In genomic region chr2:153609548-153609947, GRCm38 (mm10) we compare ENCODE assay signal across 8 mouse cellular contexts. TPM values are rescaled to one million over a fixed set of nuclear protein-coding genes. Genes with fewer than 3 reads are reported as not detected.
DNase-seq lines count a peak whose midpoint lies in the region; ATAC-seq and TF ChIP-seq lines count a peak whose summit lies in the region.

No protein-coding gene starts in this region.

- ATAC-seq in limb, embryonic 14.5 days (ENCODE audit: low FRiP score, low read depth): peak; percentile 72
- ATAC-seq in midbrain, postnatal 0 days (ENCODE audit: low FRiP score): peak; percentile 42; the same call in 1 of the 2 replicates

- H3K4me1 ChIP-seq in bone marrow, adult 2 months (ENCODE audit: control insufficient read depth, insufficient read depth, low read length): peaks cover 4% of the 10 kb centered on the region; the same call in 1 of the 2 replicates
- peaks cover 3% of the 10 kb centered on the region; the same call in 1 of the 2 replicates for H3K4me1 ChIP-seq in embryonic fibroblast, embryonic 13.5 days (ENCODE audit: control insufficient read depth, insufficient read depth, low read length)
- peaks cover 17% of the 10 kb centered on the region for H3K4me1 ChIP-seq in limb, embryonic 14.5 days (ENCODE audit: control insufficient read depth, insufficient read depth, low read length)
- H3K4me1 ChIP-seq in midbrain, postnatal 0 days (ENCODE audit: insufficient read depth, low read length): 0 out of 2 replicates have a peak, but pooled peaks cover 7% of the 10 kb centered on the region

- no peaks in the 10 kb centered on the region for H3K9me3 ChIP-seq in limb, embryonic 14.5 days (ENCODE audit: control insufficient read depth, low read length)
- H3K9me3 ChIP-seq in midbrain, postnatal 0 days (ENCODE audit: low read length): no peaks in the 10 kb centered on the region

- peak overlapping the region; percentile 44; the same call in 1 of the 2 replicates for H3K27ac ChIP-seq in bone marrow, adult 2 months (ENCODE audit: control insufficient read depth, insufficient read depth, low read depth, low read length, poor library complexity)
- H3K27ac ChIP-seq in embryonic fibroblast, embryonic 13.5 days (ENCODE audit: insufficient read depth, low read length): no peak overlapping the region
- no peak overlapping the region for H3K27ac ChIP-seq in limb, embryonic 14.5 days (replicated peaks; ENCODE audit: low read depth, low read length)
- H3K27ac ChIP-seq in midbrain, postnatal 0 days (ENCODE audit: low read depth, low read length): no peak overlapping the region

- H3K36me3 ChIP-seq in limb, embryonic 14.5 days (ENCODE audit: control insufficient read depth, insufficient read depth, low read length): no peaks in the 10 kb centered on the region
- no peaks in the 10 kb centered on the region for H3K36me3 ChIP-seq in midbrain, postnatal 0 days (ENCODE audit: insufficient read depth, low read length)

- WGBS in bone marrow, adult 2 months: 10% methylated on average over 9 of the region's 9 CpGs
- 12% methylated on average over 9 of the region's 9 CpGs for WGBS in limb, embryonic 14.5 days
- WGBS in midbrain, postnatal 0 days: 14% methylated on average over 9 of the region's 9 CpGs

- peak; percentile 32; the same call in 1 of the 2 replicates for TF ChIP-seq POLR2A in bone marrow, adult 2 months (IDR thresholded peaks at IDR 0.05; ENCODE audit: borderline replicate concordance, control insufficient read depth, low read depth, low read length)
- no peak for TF ChIP-seq POLR2A in embryonic fibroblast, embryonic 13.5 days (IDR thresholded peaks at IDR 0.05; ENCODE audit: low read depth, low read length)
- no peak for TF ChIP-seq POLR2A in limb, embryonic 14.5 days (IDR thresholded peaks at IDR 0.05; ENCODE audit: borderline replicate concordance, extremely low read depth, insufficient read depth, insufficient read length)

- no peaks in the 10 kb centered on the region for H3K27me3 ChIP-seq in limb, embryonic 14.5 days (ENCODE audit: control insufficient read depth, insufficient read depth, low read length)
- H3K27me3 ChIP-seq in midbrain, postnatal 0 days (ENCODE audit: insufficient read depth, low read length): no peaks in the 10 kb centered on the region

- peak; percentile 86 for DNase-seq in 416B (ENCODE audit: low read depth)
- peak; percentile 69 to 83 for DNase-seq in heart, adult 9 months (ENCODE audit: low spot score in 2 of 2)
- DNase-seq in kidney, adult 9 months: peak; percentile 95
- DNase-seq in limb, embryonic 14.5 days (ENCODE audit: low spot score): peak; percentile 70
- peak; percentile 92 for DNase-seq in midbrain, postnatal 0 days (ENCODE audit: low spot score)
- peak; percentile 82 to 91 for DNase-seq in spleen, postnatal 4 days (ENCODE audit: low spot score in 2 of 2)

- no peak overlapping the region for H3K4me2 ChIP-seq in limb, embryonic 14.5 days (replicated peaks; ENCODE audit: low read depth, low read length, severe bottlenecking)
- H3K4me2 ChIP-seq in midbrain, postnatal 0 days (ENCODE audit: low read depth, low read length, poor library complexity, severe bottlenecking): no peak overlapping the region

- TF ChIP-seq CTCF in bone marrow, adult 2 months (IDR thresholded peaks at IDR 0.05; ENCODE audit: control insufficient read depth, insufficient read depth, low read length): peak; percentile 87
- TF ChIP-seq CTCF in embryonic fibroblast, embryonic 13.5 days (IDR thresholded peaks at IDR 0.05; ENCODE audit: borderline replicate concordance, insufficient read depth, low read length): peak; percentile 60; the same call in 1 of the 2 replicates
- peak; percentile 85 for TF ChIP-seq CTCF in midbrain, postnatal 0 days (IDR thresholded peaks at IDR 0.05)

- no peak overlapping the region for H3K4me3 ChIP-seq in bone marrow, adult 2 months (replicated peaks; ENCODE audit: control insufficient read depth, low read depth, low read length)
- H3K4me3 ChIP-seq in embryonic fibroblast, embryonic 13.5 days (ENCODE audit: insufficient read depth, low read length): no peak overlapping the region
- H3K4me3 ChIP-seq in limb, embryonic 14.5 days (replicated peaks; ENCODE audit: low read length): no peak overlapping the region
- H3K4me3 ChIP-seq in midbrain, postnatal 0 days (ENCODE audit: low read depth, low read length): no peak overlapping the region

- H3K9ac ChIP-seq in limb, embryonic 14.5 days (ENCODE audit: low read depth, low read length, severe bottlenecking): no peak overlapping the region
- no peak overlapping the region for H3K9ac ChIP-seq in midbrain, postnatal 0 days (replicated peaks; ENCODE audit: low read length, poor library complexity, severe bottlenecking)

RNA-seq across cellular contexts. Expression of gene Commd7, which starts 23.0 kb away (rescaled TPM):
- polyA plus RNA-seq in bone marrow, adult 2 months (2011; ENCODE audit: insufficient read depth, insufficient read length, low replicate concordance, missing spikeins): 16.0 and 22.0 TPM in 2 replicates
- 34.3 and 35.9 TPM in 2 replicates for polyA plus RNA-seq in embryonic fibroblast, embryonic 13.5 days (2011; ENCODE audit: insufficient read length, low read depth, missing spikeins)
- polyA plus RNA-seq in limb, embryonic 14.5 days (2012; rRNA removed): 28.6 and 34.4 TPM in 2 replicates
- polyA plus RNA-seq in limb, embryonic 14.5 days (2014; fragmentation: Nextera tagmentation; extraction: Ambion mirVana): 70.4 and 75.5 TPM in 2 replicates
- 24.7 and 27.9 TPM in 2 replicates for total RNA-seq in midbrain, postnatal 0 days (2014; rRNA removed)
- 103 TPM in 2 replicates for polyA plus RNA-seq in midbrain, postnatal 0 days (2015; fragmentation: Nextera tagmentation; extraction: Ambion mirVana)

RNA-seq across cellular contexts. Expression of gene Dnmt3b, which starts 39.7 kb away (rescaled TPM):
- 2.3 and 4.5 TPM in 2 replicates for polyA plus RNA-seq in bone marrow, adult 2 months (2011; ENCODE audit: insufficient read depth, insufficient read length, low replicate concordance, missing spikeins)
- polyA plus RNA-seq in embryonic fibroblast, embryonic 13.5 days (2011; ENCODE audit: insufficient read length, low read depth, missing spikeins): 1.2 and 1.8 TPM in 2 replicates
- 6.6 and 8.1 TPM in 2 replicates for polyA plus RNA-seq in limb, embryonic 14.5 days (2012; rRNA removed)
- 7.3 and 8.3 TPM in 2 replicates for polyA plus RNA-seq in limb, embryonic 14.5 days (2014; fragmentation: Nextera tagmentation; extraction: Ambion mirVana)
- total RNA-seq in midbrain, postnatal 0 days (2014; rRNA removed): 4.2 and 5.3 TPM in 2 replicates
- 1.7 and 1.8 TPM in 2 replicates for polyA plus RNA-seq in midbrain, postnatal 0 days (2015; fragmentation: Nextera tagmentation; extraction: Ambion mirVana)
